Mouse (Mus musculus) MEL (cell line): ENCODE measurements around the gene Bmper. TPM values are rescaled to one million over a fixed set of nuclear protein-coding genes. Genes with fewer than 3 reads are reported as not detected.

ENCODE experiments used
- DNase-seq: peaks from one replicate; pipeline ENCODE4 v3.0.0; 2011; ENCODE audit warnings: low read depth, low spot score
- H3K27ac ChIP-seq: 2 replicates; pipeline ENCODE4 v1.5.1; 2012; ENCODE audit warnings: low read depth, mild to moderate bottlenecking, control low read depth, low read length, moderate library complexity; ENCODE audit not compliant: control insufficient read depth
- H3K27me3 ChIP-seq, 2 experiments: fragments of 150-350 bp in 1 of 2; sonication (generic) in 1 of 2; 2 replicates each; pipeline ENCODE4 v1.6.1; 2012; ENCODE audit warnings: low read length in 2 of 2, mild to moderate bottlenecking in 2 of 2, improper control_type of control experiment in 1 of 2, moderate library complexity in 1 of 2; ENCODE audit not compliant: insufficient read depth in 2 of 2, control insufficient read depth in 1 of 2
- H3K36me3 ChIP-seq, 2 experiments: 2 replicates each; pipeline ENCODE4 v1.6.1; 2012 to 2014; ENCODE audit warnings: low read length in 2 of 2, improper control_type of control experiment in 1 of 2, inconsistent platforms in 1 of 2, mild to moderate bottlenecking in 1 of 2; ENCODE audit not compliant: insufficient read depth in 2 of 2, control insufficient read depth in 1 of 2
- H3K4me1 ChIP-seq, 2 experiments: fragments of 150-350 bp in 1 of 2; sonication (generic) in 1 of 2; 2 replicates each; pipeline ENCODE4 v1.6.1; 2012; ENCODE audit warnings: low read length in 2 of 2, improper control_type of control experiment in 1 of 2, mild to moderate bottlenecking in 1 of 2; ENCODE audit not compliant: insufficient read depth in 2 of 2, control insufficient read depth in 1 of 2
- H3K4me3 ChIP-seq, 2 experiments: fragments of 150-350 bp in 1 of 2; sonication (generic) in 1 of 2; 2 replicates each; pipeline ENCODE4 v1.5.1; 2012; ENCODE audit warnings: low read depth in 2 of 2, low read length in 2 of 2, mild to moderate bottlenecking in 2 of 2, moderate library complexity in 2 of 2, control low read depth in 1 of 2, improper control_type of control experiment in 1 of 2; ENCODE audit not compliant: control insufficient read depth in 1 of 2, insufficient read depth in 1 of 2
- H3K79me2 ChIP-seq: 2 replicates; pipeline ENCODE4 v1.6.1; 2012; ENCODE audit warnings: mild to moderate bottlenecking, low read length, moderate library complexity; ENCODE audit not compliant: control insufficient read depth, poor library complexity, insufficient read depth
- H3K9ac ChIP-seq: 2 replicates; pipeline ENCODE4 v1.6.1; 2012; ENCODE audit warnings: low read depth, mild to moderate bottlenecking, control low read depth, low read length, moderate library complexity; ENCODE audit not compliant: control insufficient read depth, poor library complexity, severe bottlenecking
- H3K9me3 ChIP-seq: fragments of 150-350 bp; sonication (generic); replicated peaks from 2 replicates; pipeline ENCODE4 v1.6.1; 2012; ENCODE audit warnings: mild to moderate bottlenecking, low read length, improper control_type of control experiment, moderate library complexity; ENCODE audit not compliant: insufficient read depth
- ELF1 ChIP-seq: IDR thresholded peaks from 2 replicates; pipeline ENCODE4 v1.6.1; 2014; ENCODE audit warnings: low read depth, mild to moderate bottlenecking, inconsistent platforms, low read length, improper control_type of control experiment, moderate library complexity
- EP300 ChIP-seq, 2 experiments: IDR thresholded peaks; 2 replicates each; pipeline ENCODE4 v1.6.1; 2011; ENCODE audit warnings: improper control_type of control experiment in 2 of 2, low read length in 2 of 2, low read depth in 1 of 2, mild to moderate bottlenecking in 1 of 2
- ETS1 ChIP-seq: IDR thresholded peaks from 2 replicates; pipeline ENCODE4 v1.6.1; 2012; ENCODE audit warnings: low read depth, mild to moderate bottlenecking, inconsistent platforms, low read length, improper control_type of control experiment, moderate library complexity
- MAFK ChIP-seq: IDR thresholded peaks from 2 replicates; pipeline ENCODE4 v1.6.1; 2011; ENCODE audit warnings: low read depth, mild to moderate bottlenecking, low read length, improper control_type of control experiment, borderline replicate concordance
- MAX ChIP-seq: IDR thresholded peaks from 2 replicates; pipeline ENCODE4 v1.6.1; 2011; ENCODE audit warnings: low read length, improper control_type of control experiment
- MEF2A ChIP-seq: IDR thresholded peaks from 2 replicates; pipeline ENCODE4 v1.6.1; 2014; ENCODE audit warnings: low read depth, mild to moderate bottlenecking, inconsistent platforms, low read length, improper control_type of control experiment; ENCODE audit not compliant: poor library complexity, insufficient replicate concordance, severe bottlenecking; ENCODE audit errors: extremely low read depth
- MYB ChIP-seq: IDR thresholded peaks from 2 replicates; pipeline ENCODE4 v1.6.1; 2011; ENCODE audit warnings: mild to moderate bottlenecking, low read depth, low read length, improper control_type of control experiment
- NRF1 ChIP-seq: IDR thresholded peaks from 2 replicates; pipeline ENCODE4 v1.6.1; 2014; ENCODE audit warnings: low read depth, mild to moderate bottlenecking, inconsistent platforms, low read length, improper control_type of control experiment, moderate library complexity; ENCODE audit not compliant: poor library complexity, insufficient read depth, severe bottlenecking
- POLR2A ChIP-seq, 2 experiments: IDR thresholded peaks; 2 replicates each; pipeline ENCODE4 v1.6.1; 2011 to 2012; ENCODE audit warnings: low read length in 2 of 2, mild to moderate bottlenecking in 2 of 2, control low read depth in 1 of 2, improper control_type of control experiment in 1 of 2, low read depth in 1 of 2, moderate library complexity in 1 of 2; ENCODE audit not compliant: control insufficient read depth in 1 of 2, insufficient read depth in 1 of 2, poor library complexity in 1 of 2
- POLR2AphosphoS2 ChIP-seq: IDR thresholded peaks from 2 replicates; pipeline ENCODE4 v1.6.1; 2011; ENCODE audit warnings: low read length, improper control_type of control experiment
- TBP ChIP-seq: IDR thresholded peaks from 2 replicates; pipeline ENCODE4 v1.8.0; 2011; ENCODE audit warnings: low read depth, low read length, improper control_type of control experiment
- ZKSCAN1 ChIP-seq: IDR thresholded peaks from 2 replicates; pipeline ENCODE4 v1.6.1; 2012; ENCODE audit warnings: low read depth, mild to moderate bottlenecking, inconsistent platforms, low read length, improper control_type of control experiment, moderate library complexity
- polyA plus RNA-seq, 2 experiments: library from polyadenylated mRNA; stranded (reverse) in 1 of 2; unstranded in 1 of 2; fragments of >175 nt in 1 of 2; fragments of >200 nt in 1 of 2; gene quantifications; 2 replicates each; pipeline versions ENCODE4 v1.2.1 to v1.2.4; 2012; ENCODE audit warnings: low replicate concordance in 2 of 2, low read depth in 1 of 2; ENCODE audit not compliant: insufficient read length in 2 of 2, insufficient read depth in 1 of 2, missing spikeins in 1 of 2
- total RNA-seq: library from RNA; depleted of rRNA; stranded (reverse); fragments of 300-350 nt; gene quantifications from 2 replicates; pipeline ENCODE4 v1.2.3, GENCODE M21; 2012

The Bmper gene
- total and polyA plus RNA-seq, 3 experiments, result not detected

GRCm38 (mm10) chr9:23300376-23300775 is 77.5 kb downstream of the Bmper start:
- Histone ChIP-seq H3K9ac (no peak overlapping the region), H3K4me1 (no peaks in the 10 kb centered on the region), H3K79me2 (no peaks in the 10 kb centered on the region), H3K36me3 (no peaks in the 10 kb centered on the region), H3K27ac (no peak overlapping the region), H3K4me3 (no peak overlapping the region), H3K27me3 (no peaks in the 10 kb centered on the region), H3K9me3 (no peaks in the 10 kb centered on the region)
- no peak for DNase-seq
- TF ChIP-seq MEF2A, result no peak

- Histone ChIP-seq H3K9ac (no peak overlapping the region), H3K9me3 (no peaks in the 10 kb centered on the region), H3K4me3 (no peak overlapping the region), H3K4me1 (no peaks in the 10 kb centered on the region)
- TF ChIP-seq NRF1 (no peak), ETS1 (no peak), EP300 (IDR thresholded peaks at IDR 0.05; ENCODE audit: low read depth in 1 of 2, low read length in 2 of 2) (no peak), MAFK (no peak), POLR2AphosphoS2 (no peak), MAX (no peak)
- TF ChIP-seq, all 39 proteins: peak for 0
- DNase-seq, result no peak
- Histone ChIP-seq H3K27me3 (no peaks in the 10 kb centered on the region), H3K79me2 (no peaks in the 10 kb centered on the region), H3K27ac (no peak overlapping the region), H3K36me3 (no peaks in the 10 kb centered on the region)
These were observed 82.8 kb downstream of the Bmper start for GRCm38 (mm10) chr9:23305681-23306080.

GRCm38 (mm10) chr9:23306226-23306625 is 83.3 kb downstream of the Bmper start:
- Histone ChIP-seq H3K79me2 (no peaks in the 10 kb centered on the region), H3K27ac (no peak overlapping the region), H3K36me3 (no peaks in the 10 kb centered on the region), H3K4me1 (no peaks in the 10 kb centered on the region), H3K9ac (no peak overlapping the region), H3K4me3 (no peak overlapping the region), H3K27me3 (no peaks in the 10 kb centered on the region), H3K9me3 (no peaks in the 10 kb centered on the region)
- no peak for TF ChIP-seq ZKSCAN1
- TF ChIP-seq MAX, result no peak
- TF ChIP-seq ELF1, result no peak
- DNase-seq, result no peak

GRCm38 (mm10) chr9:23307835-23308234 is 85.0 kb downstream of the Bmper start:
- H3K79me2 ChIP-seq, result no peaks in the 10 kb centered on the region
- no peaks in the 10 kb centered on the region for H3K27me3 ChIP-seq
- H3K27ac ChIP-seq, result no peak overlapping the region
- no peaks in the 10 kb centered on the region for H3K36me3 ChIP-seq
- no peaks in the 10 kb centered on the region for H3K9me3 ChIP-seq
- H3K4me1 ChIP-seq, result no peaks in the 10 kb centered on the region
- DNase-seq, result no peak
- no peak overlapping the region for H3K4me3 ChIP-seq
- TF ChIP-seq ETS1, result no peak
- TF ChIP-seq MYB, result no peak
- TF ChIP-seq NRF1, result no peak
- no peak for TF ChIP-seq POLR2A (IDR thresholded peaks at IDR 0.05; ENCODE audit: control insufficient read depth in 1 of 2, insufficient read depth in 1 of 2, low read depth in 1 of 2, low read length in 2 of 2, poor library complexity in 1 of 2)
- no peak for TF ChIP-seq TBP
- TF ChIP-seq MAFK, result no peak
- no peak overlapping the region for H3K9ac ChIP-seq
